Mouse (Mus musculus) right cerebral cortex, postnatal 10 days (tissue): ENCODE results near the gene Atox1.

Experiments
- DNase-seq, 2 experiments: peaks; one replicate each; pipeline ENCODE4 v3.0.0; 2021; ENCODE audit warnings: low spot score in 2 of 2

Atox1 gene

DNA sequence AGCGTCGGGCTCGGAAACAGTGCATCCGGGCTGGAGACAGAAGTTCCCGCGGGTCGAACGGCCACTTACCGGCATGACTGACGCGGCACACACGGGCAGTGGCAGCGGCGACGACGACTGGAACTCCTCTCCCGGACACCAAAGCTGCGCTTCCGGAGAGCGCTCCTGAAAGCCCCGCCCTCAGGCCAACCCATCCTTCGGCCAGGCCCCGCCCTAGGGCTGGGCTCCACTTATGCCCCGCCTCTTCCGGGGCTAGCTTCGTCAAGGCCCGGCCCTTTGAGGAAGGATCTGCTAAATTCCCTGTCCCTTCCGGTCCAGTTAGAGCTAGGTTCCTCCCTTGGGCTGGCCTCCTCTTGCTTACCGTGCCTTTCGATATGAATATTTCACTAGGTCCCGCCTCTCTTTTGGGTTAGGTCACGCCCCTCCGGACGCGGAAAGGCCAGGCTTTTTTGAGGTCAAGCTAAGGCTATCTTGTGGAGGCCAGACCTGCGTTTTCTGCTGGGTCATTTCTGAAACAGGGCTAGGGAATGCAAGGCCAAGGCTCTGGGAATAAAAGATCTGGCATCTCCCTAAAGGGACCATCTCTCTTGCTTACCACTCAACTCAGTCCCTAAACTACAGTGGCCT, at the start of gene Atox1:
Gene Atox1, minus strand, starts transcription at position 221 of the 627 bp plus-strand sequence.
- peak; percentile 96 to 97 for DNase-seq

DNA sequence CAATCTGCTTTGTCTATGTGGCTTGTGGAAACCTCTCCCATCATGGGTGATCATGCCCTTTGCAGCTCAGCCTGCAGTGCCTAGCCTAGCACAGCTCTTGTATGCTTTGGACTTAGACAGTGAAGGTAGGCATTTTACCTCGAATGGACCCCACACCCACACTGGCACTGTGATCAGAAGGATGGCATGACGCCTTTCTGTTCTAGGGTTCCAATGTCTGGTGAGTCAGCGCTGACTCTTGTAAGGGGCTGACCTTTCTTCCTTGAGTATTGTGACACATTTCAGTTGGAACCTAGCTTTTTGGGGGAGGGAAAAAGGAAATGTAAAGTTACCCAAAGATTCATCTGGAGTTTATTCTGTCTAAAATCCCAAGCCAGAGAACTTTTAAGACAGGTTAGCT, 44.4 kb upstream of the Atox1 start:
- no peak for DNase-seq

- DNase-seq, result no peak
These were observed 41.8 kb upstream of the Atox1 start for GRCm38 (mm10) chr11:55502886-55503285.

- no peak for DNase-seq
These were observed 41.0 kb upstream of the Atox1 start for GRCm38 (mm10) chr11:55501955-55502531.

GRCm38 (mm10) chr11:55497885-55498284, 36.8 kb upstream of the Atox1 start:
- peak; percentile 53 to 54 for DNase-seq

- no peak for DNase-seq
These were observed 35.1 kb upstream of the Atox1 start for GRCm38 (mm10) chr11:55496158-55496557.

DNA sequence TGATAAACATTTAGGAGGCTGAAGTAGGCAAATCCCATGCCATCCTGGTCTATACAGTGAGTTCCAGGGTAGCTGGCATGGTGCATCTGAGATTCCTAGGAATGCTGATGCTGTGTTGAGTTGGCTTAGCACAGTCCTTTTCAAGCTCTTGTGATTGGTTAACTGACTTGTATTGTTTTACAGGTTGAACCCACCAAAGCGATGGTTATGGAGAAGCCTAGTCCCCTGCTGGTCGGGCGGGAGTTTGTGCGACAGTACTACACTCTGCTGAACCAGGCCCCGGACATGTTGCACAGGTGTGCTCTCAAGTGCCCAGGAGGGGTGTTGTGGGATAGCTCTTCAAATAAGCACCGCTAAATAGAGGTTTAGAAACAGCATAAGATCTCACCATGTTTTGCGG, 24.4 kb upstream of the Atox1 start:
- DNase-seq, result no peak

DNA sequence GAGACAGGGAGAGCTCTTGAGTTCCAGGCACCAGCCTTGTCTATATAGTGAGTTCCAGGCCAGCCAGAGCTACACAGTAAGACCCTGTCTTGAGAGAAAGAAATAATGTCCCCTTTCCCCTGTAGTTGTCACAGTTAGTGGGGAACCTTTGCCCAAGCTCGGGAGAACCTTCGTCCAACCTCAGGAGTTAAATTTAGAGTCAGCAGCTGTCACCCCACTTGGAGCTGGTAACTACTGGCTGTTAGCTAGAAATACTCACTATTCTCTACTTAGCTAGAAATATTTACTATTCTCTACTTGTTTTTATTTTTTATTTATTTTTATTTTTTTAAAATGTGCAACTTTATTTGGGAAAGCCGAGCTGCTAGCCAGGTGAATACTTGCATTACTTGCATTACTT, 12.2 kb upstream of the Atox1 start:
- DNase-seq, result no peak

- no peak for DNase-seq
These were observed 10.4 kb upstream of the Atox1 start for GRCm38 (mm10) chr11:55471467-55471866.

DNA sequence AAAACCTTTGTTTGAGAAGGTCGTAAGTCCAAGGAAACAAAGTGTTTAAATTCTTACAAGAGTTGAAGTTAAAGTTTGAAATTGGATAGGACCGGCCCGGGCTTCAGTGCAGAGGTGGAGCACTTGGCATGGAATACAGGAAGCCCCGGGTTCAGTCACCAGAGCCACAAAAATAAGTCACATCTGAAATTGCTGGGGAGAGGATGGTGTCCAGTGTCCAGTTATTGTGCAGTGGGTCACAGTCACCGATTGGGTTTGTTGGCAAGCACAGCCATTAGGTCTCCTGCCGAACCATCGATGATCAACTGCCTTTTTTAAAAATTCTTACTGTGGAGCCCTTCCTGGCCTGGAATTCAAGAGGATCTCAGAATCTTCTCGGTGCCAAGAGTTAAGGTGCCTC, 9.7 kb upstream of the Atox1 start:
- no peak for DNase-seq

DNA sequence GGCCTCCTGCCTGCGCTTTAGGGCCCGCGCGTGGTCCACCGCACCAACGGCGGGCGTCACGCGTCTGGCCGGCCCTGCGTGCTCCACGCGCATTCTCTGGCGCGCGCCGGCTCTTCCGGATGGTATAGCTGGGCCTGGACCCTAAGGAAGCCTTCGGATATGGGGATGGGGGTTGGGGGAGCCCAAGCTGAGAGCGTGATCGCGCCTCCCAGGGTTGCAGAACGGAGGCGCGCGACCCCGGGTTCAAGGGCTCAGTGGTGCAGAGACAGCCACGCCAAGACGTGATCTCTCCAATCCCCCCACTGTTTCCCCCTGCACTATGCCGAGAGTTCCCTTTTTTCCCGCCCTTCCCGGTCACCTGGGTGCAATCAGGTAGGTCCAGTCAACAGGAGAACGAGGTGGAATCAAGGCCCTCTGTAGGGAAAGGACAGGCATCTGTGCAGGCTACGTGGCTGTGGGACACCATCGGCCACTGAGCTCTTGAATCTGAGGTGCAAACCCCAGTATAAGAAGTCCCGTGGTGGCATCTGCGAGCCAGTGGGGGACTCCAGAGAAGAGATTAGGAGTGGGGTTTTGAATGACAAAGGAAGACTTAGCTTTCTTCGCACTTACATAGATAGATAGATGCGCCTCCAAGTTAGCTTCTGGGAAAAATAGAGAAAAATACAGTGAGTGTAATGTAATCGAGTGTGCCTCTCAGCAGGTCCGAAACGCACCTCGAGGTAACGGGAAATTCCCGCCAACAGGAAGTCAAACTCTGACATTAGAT, 9.1 kb upstream of the Atox1 start:
- DNase-seq, result peak in 1 of 2 experiments; percentile 60

- DNase-seq, result peak; percentile 100
These were observed 8.2 kb upstream of the Atox1 start, which contains the start of gene G3bp1 for GRCm38 (mm10) chr11:55469048-55469843. Gene G3bp1, plus strand, starts transcription at chr11:55469685.

GRCm38 (mm10) chr11:55468611-55469047, 7.6 kb upstream of the Atox1 start:
- peak in 1 of 2 experiments; percentile 53 for DNase-seq

DNA sequence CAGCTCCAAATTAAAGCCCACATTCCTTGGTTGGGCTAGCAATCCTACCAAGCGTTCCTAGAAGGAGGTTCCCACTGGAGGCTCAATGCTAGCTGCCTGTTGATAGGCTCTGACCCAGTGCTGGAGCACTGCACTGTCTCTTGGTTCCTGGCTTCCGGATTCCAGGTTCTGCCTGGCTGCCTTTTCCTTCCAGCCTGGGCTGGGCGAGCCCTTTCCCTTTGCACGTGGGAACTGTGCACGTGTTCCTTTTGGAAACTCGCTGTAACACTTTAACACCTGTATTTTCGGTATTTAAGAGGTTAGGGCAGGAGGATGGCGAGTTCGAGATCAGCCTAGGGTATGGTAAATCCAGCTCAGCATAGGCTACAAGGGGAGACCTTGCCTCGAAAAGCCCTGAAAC, 7.0 kb upstream of the Atox1 start:
- no peak for DNase-seq

DNA sequence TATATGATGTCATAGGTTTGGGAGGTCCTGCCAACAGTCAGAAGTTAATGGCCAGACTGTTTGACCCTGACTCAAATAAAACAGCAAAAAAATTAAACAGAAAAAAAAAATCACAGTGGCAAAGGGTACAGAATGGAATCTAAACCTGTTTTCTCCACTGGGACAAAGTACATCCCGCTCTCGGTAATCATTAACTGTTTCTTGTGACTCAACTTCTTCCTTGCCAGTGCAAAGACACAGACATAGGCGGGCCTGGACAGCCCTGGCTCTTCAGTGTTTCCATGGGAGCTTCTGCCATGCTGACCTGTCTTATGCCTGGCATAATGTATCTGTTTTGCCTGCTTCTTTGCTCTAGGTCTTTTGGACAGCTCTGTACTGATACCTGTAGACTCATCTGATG, 4.1 kb upstream of the Atox1 start:
- DNase-seq, result no peak

GRCm38 (mm10) chr11:55464707-55465106, 3.7 kb upstream of the Atox1 start:
- no peak for DNase-seq

GRCm38 (mm10) chr11:55462149-55462548, 1.1 kb upstream of the Atox1 start:
- DNase-seq, result no peak

- peak in 1 of 2 experiments; percentile 45 for DNase-seq
These were observed 450 bp downstream of the Atox1 start for GRCm38 (mm10) chr11:55460559-55461018.

DNA sequence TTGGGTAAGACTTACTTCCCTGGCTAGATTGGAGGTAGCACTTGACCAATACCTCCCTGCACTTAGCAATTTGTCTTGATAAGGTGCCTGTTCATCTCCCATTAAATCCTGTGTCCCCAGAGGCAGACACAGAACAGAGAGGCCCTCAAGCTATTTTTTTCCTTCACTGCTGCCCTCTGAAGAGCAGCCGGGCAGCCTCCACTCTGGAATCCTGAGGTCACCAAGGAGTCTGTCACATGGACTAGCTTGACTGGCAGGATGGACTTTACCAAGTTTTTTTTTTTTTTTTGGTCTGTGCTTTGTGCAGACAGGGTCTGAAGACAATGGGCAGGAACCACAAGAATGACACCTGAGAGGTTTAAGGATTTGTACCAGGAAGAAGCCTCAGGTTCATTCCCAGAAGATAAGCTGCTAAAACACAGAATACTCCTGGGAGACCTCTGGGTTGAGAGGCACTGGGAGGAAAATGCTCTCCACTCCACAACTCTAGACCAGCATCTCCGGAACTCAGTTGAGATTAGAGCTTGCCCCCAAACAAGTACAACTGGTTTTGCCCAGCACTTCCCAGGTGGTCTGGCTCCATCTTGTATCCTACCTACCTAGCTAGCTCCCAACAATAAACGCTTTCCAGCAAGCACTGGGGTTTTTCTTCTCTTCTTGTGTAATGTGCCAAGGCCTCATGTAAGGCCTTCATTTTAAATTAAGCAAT, 1.0 kb downstream of the Atox1 start:
- DNase-seq, result no peak

- no peak for DNase-seq
These were observed 2.5 kb downstream of the Atox1 start for GRCm38 (mm10) chr11:55458501-55458900.

- DNase-seq, result no peak
These were observed 5.9 kb downstream of the Atox1 start for GRCm38 (mm10) chr11:55455166-55455565.
